Mouse (Mus musculus) forelimb bud, embryonic 11.5 days (tissue): ENCODE data around the gene Gm13276.
"Not testable (repeated sequence)": the region's sequence is repeated elsewhere in the genome, so short reads cannot be mapped to it uniquely, and the experiment has no call there.

Experiments
- DNase-seq: peaks from one replicate; pipeline ENCODE4 v3.0.0-alpha.2; 2012; ENCODE audit warnings: low read depth, low spot score

The Gm13276 gene

GRCm38 (mm10) chr4:88782335-88782734 is 3.2 kb upstream of the Gm13276 start:
- not testable (repeated sequence) for DNase-seq

DNA sequence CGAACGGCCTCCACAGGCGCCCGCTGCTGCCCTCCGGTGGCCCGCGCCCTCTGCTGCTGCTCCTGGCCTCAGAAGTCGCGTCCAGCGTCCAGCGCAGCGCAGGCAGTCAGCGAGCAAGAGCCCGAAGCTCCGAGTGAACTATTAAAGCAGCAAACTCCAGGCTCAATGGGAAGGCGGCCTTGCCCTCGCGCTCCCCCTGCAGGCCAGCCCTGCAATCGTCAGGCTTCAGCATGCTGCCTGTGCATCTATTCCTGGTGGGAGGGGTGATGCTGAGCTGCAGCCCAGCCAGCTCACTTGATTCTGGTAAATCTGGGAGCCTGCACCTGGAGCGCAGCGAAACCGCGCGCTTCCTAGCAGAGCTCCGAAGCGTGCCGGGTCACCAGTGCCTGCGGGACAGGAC is 2.9 kb downstream of the Gm13276 start, which contains the start of gene Gm13277:
Gene Gm13277 (plus strand): TSS at position 231 of the 400 bp plus-strand sequence.
- DNase-seq, result not testable (repeated sequence)

GRCm38 (mm10) chr4:88791250-88791649 is 5.7 kb downstream of the Gm13276 start, which contains the start of gene Gm13278:
Gene Gm13278, plus strand, starts transcription at chr4:88791550.
- DNase-seq, result not testable (repeated sequence)

DNA sequence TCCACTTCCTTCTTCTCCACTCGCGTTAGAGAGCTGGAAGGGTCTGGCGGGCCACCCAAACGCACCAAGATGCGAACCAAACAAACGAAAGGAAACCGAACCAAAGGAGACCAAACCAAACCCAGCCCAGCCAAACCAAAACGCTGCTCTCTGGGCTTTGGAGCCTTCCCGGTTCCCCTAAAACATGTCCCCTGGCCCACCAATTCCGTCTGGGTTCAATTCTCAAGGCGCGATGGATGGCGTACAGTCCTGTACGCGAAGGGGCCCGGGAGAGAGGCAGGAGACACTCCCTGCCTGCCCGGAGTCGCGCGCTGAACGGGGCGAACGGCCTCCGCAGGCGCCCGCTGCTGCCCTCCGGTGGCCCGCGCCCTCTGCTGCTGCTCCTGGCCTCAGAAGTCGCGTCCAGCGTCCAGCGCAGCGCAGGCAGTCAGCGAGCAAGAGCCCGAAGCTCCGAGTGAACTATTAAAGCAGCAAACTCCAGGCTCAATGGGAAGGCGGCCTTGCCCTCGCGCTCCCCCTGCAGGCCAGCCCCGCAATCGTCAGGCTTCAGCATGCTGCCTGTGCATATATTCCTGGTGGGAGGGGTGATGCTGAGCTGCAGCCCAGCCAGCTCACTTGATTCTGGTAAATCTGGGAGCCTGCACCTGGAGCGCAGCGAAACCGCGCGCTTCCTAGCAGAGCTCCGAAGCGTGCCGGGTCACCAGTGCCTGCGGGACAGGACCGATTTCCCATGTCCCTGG is 8.6 kb downstream of the Gm13276 start, which contains the start of gene Gm13275:
Gene Gm13275 (plus strand): TSS at position 552 of the 740 bp plus-strand sequence.
- DNase-seq, result not testable (repeated sequence)

DNA sequence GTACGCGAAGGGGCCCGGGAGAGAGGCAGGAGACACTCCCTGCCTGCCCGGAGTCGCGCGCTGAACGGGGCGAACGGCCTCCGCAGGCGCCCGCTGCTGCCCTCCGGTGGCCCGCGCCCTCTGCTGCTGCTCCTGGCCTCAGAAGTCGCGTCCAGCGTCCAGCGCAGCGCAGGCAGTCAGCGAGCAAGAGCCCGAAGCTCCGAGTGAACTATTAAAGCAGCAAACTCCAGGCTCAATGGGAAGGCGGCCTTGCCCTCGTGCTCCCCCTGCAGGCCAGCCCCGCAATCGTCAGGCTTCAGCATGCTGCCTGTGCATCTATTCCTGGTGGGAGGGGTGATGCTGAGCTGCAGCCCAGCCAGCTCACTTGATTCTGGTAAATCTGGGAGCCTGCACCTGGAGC is 11.6 kb downstream of the Gm13276 start, which contains the start of gene Gm13279:
Gene Gm13279 (plus strand): TSS at position 301 of the 400 bp plus-strand sequence.
- not testable (repeated sequence) for DNase-seq

GRCm38 (mm10) chr4:88799365-88799764 is 13.9 kb downstream of the Gm13276 start, which contains the start of gene Gm13285:
Gene Gm13285, plus strand, starts transcription at chr4:88799665.
- DNase-seq, result not testable (repeated sequence)

DNA sequence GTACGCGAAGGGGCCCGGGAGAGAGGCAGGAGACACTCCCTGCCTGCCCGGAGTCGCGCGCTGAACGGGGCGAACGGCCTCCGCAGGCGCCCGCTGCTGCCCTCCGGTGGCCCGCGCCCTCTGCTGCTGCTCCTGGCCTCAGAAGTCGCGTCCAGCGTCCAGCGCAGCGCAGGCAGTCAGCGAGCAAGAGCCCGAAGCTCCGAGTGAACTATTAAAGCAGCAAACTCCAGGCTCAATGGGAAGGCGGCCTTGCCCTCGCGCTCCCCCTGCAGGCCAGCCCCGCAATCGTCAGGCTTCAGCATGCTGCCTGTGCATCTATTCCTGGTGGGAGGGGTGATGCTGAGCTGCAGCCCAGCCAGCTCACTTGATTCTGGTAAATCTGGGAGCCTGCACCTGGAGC is 17.4 kb downstream of the Gm13276 start, which contains the start of gene Gm13287:
Gene Gm13287 (plus strand): TSS at position 301 of the 400 bp plus-strand sequence.
- not testable (repeated sequence) for DNase-seq

GRCm38 (mm10) chr4:88805231-88805630 is 19.7 kb downstream of the Gm13276 start, which contains the start of gene Gm13288:
Gene Gm13288, plus strand, starts transcription at chr4:88805531.
- DNase-seq, result not testable (repeated sequence)

DNA sequence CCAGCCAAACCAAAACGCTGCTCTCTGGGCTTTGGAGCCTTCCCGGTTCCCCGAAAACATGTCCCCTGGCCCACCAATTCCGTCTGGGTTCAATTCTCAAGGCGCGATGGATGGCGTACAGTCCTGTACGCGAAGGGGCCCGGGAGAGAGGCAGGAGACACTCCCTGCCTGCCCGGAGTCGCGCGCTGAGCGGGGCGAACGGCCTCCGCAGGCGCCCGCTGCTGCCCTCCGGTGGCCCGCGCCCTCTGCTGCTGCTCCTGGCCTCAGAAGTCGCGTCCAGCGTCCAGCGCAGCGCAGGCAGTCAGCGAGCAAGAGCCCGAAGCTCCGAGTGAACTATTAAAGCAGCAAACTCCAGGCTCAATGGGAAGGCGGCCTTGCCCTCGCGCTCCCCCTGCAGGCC is 20.3 kb downstream of the Gm13276 start:
- not testable (repeated sequence) for DNase-seq

GRCm38 (mm10) chr4:88815928-88816327 is 30.4 kb downstream of the Gm13276 start, which contains the start of gene Ifna7:
Gene Ifna7, plus strand, starts transcription at chr4:88816228.
- no peak for DNase-seq

DNA sequence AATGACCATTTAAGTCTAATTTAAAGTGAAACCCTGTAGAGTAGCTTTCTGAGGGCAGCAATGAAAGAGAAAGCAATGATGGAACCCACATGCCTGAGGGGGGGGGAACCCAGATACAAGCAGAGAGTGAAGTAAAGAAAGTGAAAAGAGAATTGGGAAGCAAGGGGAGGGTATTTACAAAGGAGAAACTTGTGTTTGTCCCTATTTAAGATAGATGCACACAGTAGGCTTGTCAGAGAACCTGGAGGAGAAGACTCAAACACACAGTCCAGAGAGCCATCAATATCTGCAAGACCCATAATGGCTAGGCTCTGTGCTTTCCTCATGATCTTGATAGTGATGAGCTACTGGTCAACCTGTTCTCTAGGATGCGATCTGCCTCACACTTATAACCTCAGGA is 34.1 kb downstream of the Gm13276 start, which contains the start of gene Ifna11:
Gene Ifna11 (plus strand): TSS at position 301 of the 400 bp plus-strand sequence.
- DNase-seq, result no peak

GRCm38 (mm10) chr4:88822995-88823394 is 37.5 kb downstream of the Gm13276 start:
- DNase-seq, result no peak

- DNase-seq, result not testable (repeated sequence)
These were observed 41.6 kb downstream of the Gm13276 start, which contains the start of gene Ifna6 for GRCm38 (mm10) chr4:88827116-88827515. Gene Ifna6, plus strand, starts transcription at chr4:88827416.

DNA sequence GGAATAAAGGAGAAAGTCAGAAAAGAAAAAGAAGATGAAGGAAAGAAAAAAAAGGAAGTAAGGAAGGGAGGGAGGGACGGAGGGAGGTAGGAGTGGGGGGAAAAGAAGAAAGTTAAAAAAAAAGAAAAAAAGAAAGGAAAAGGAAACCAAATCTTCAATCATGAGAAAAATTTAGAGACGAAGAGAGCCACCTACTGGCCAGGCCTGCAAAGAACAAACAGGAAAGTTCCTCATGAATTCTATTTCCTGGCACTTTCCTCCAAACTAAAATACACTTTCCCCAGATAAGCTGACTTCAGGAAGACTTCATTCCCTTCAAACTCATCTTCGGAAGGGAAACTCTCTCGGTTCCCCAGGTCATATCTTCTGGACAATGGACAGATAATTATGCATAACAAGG is 45.0 kb downstream of the Gm13276 start:
- DNase-seq, result no peak

GRCm38 (mm10) chr4:88835225-88835624 is 49.7 kb downstream of the Gm13276 start, which contains the start of gene Ifna5:
Gene Ifna5, plus strand, starts transcription at chr4:88835525.
- DNase-seq, result not testable (repeated sequence)
